Mouse (Mus musculus) heart, embryonic 14.5 days (tissue): Measurements from ENCODE around the gene Cpa1. TPM values are rescaled to one million over a fixed set of nuclear protein-coding genes. Genes with fewer than 3 reads are reported as not detected.

ENCODE experiments used
- ATAC-seq: fragments of 200-750 bp; cut with Nextera tagmentation; 2 replicates; pipeline ENCODE4 v1.8.0; 2017; ENCODE audit warnings: low read depth, moderate TSS enrichment; ENCODE audit not compliant: insufficient number of reproducible peaks, insufficient read depth, low FRiP score
- H3K27ac ChIP-seq, 2 experiments: fragments of 200-500 bp in 1 of 2; fragments of 300-500 bp in 1 of 2; sonication (generic) in 1 of 2; replicated peaks in 1 of 2; 2 replicates each; pipeline ENCODE4 v1.5.1; 2012 to 2014; ENCODE audit warnings: low read depth in 2 of 2, low read length in 2 of 2, control low read depth in 1 of 2, mild to moderate bottlenecking in 1 of 2, mixed read lengths in 1 of 2; ENCODE audit not compliant: control insufficient read depth in 1 of 2, insufficient read depth in 1 of 2
- H3K27me3 ChIP-seq: fragments of 300-500 bp; sonication (generic); 2 replicates; pipeline ENCODE4 v1.6.1; 2014; ENCODE audit warnings: mild to moderate bottlenecking, low read length, control low read depth; ENCODE audit not compliant: control insufficient read depth, insufficient read depth
- H3K36me3 ChIP-seq: fragments of 300-500 bp; sonication (generic); 2 replicates; pipeline ENCODE4 v1.6.1; 2014; ENCODE audit warnings: mild to moderate bottlenecking, control low read depth, low read length, mixed read lengths; ENCODE audit not compliant: control insufficient read depth, insufficient read depth
- H3K4me1 ChIP-seq, 2 experiments: fragments of 200-500 bp in 1 of 2; fragments of 300-500 bp in 1 of 2; sonication (generic) in 1 of 2; 2 replicates each; pipeline ENCODE4 v1.6.1; 2012 to 2014; ENCODE audit warnings: low read length in 2 of 2, control low read depth in 1 of 2, mixed read lengths in 1 of 2; ENCODE audit not compliant: control insufficient read depth in 2 of 2, insufficient read depth in 2 of 2
- H3K4me2 ChIP-seq: fragments of 300-500 bp; sonication (generic); 2 replicates; pipeline ENCODE4 v1.6.1; 2014; ENCODE audit warnings: mild to moderate bottlenecking, low read length
- H3K4me3 ChIP-seq, 2 experiments: fragments of 200-500 bp in 1 of 2; fragments of 300-500 bp in 1 of 2; sonication (generic) in 1 of 2; 2 replicates each; pipeline ENCODE4 v1.5.1; 2012 to 2014; ENCODE audit warnings: low read length in 2 of 2, mild to moderate bottlenecking in 2 of 2, control low read depth in 1 of 2, low read depth in 1 of 2, moderate library complexity in 1 of 2; ENCODE audit not compliant: control insufficient read depth in 1 of 2, insufficient read depth in 1 of 2
- H3K9ac ChIP-seq: fragments of 300-500 bp; sonication (generic); 2 replicates; pipeline ENCODE4 v1.6.1; 2014; ENCODE audit warnings: mild to moderate bottlenecking, low read length
- H3K9me3 ChIP-seq: fragments of 300-500 bp; sonication (generic); 2 replicates; pipeline ENCODE4 v1.6.1; 2016; ENCODE audit warnings: low read length, control low read depth; ENCODE audit not compliant: control insufficient read depth
- WGBS: fragments of 180-500 bp; shearing (Covaris S2); extraction: QIAGEN DNeasy Blood & Tissue Kit; methylation state at CpG from one replicate; pipeline ENCODE4 v1.1.7; 2014; 5-methylcytosine and 5-hydroxymethylcytosine counted together
- polyA plus RNA-seq: library from polyadenylated mRNA; unstranded; fragments of >200 nt; fragmentation: Nextera tagmentation; extraction: Ambion mirVana; gene quantifications from 2 replicates; pipeline ENCODE4 v1.2.1, GENCODE M21; 2014

Gene Cpa1
- polyA plus RNA-seq, 1 experiment from 2014 or later, result 4.5 TPM

- no peak for ATAC-seq
- Histone ChIP-seq H3K36me3 (no peaks in the 10 kb centered on the region), H3K9me3 (no peaks in the 10 kb centered on the region), H3K4me2 (no peak overlapping the region), H3K9ac (no peak overlapping the region), H3K4me1 (peaks cover 9 to 10% of the 10 kb centered on the region in 2 experiments), H3K27me3 (no peaks in the 10 kb centered on the region), H3K4me3 (no peak overlapping the region), H3K27ac (no peak overlapping the region)
- 78% methylated on average over 7 of the region's 7 CpGs for WGBS
These were observed 41.4 kb downstream of the Cpa1 start for GRCm38 (mm10) chr6:30680442-30680841.

DNA sequence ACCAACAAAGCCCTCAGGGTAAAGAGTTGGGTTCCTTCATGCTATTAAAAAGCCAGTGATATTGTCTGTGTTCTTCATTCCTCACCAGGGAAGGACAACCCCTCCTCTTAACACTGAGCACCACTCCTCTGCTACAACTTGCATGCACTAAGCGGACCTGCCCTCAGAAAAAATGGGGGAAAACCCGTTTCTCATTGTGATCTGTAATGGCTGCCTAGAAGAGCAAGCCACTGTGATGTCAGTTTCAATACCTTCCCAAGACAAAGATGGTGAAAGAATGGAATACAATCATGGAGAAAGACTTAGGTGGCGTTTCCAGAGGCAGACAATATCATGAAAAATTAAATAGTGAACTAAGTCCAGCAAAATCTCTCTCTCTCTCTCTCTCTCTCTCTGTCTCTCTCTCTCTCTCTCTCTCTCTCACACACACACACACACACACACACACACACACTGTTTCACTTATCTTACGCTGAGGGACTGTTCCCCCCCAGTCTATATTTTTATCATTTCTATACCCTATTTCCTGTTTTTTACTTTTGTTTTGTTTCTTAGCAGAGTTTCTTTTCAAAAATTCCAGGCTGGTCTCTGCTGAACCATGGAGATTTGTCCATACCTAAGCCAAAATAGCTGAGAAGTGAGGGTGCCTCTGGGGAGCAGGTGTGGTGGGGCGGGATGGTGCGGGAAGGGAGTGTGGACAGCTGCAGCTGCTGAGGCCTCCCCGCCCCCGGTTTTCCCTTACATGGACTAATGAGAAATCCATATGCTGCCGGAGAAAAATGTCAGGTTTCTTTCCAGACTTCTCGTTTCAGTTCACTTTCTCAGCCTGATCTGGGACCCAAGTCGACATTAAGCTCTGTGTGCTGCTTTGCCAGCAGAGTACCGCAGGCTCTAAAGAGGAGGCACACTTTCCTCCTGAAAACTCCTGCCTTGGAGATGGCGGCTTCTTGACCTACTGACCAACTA, 43.2 kb downstream of the Cpa1 start:
- Histone ChIP-seq H3K27me3 (no peaks in the 10 kb centered on the region), H3K4me3 (no peak overlapping the region), H3K27ac (peak overlapping the region; percentile 46 to 61), H3K9ac (no peak overlapping the region), H3K4me1 (peaks cover 5 to 8% of the 10 kb centered on the region in 2 experiments; a peak in 2 of 4 replicates), H3K9me3 (no peaks in the 10 kb centered on the region), H3K36me3 (no peaks in the 10 kb centered on the region), H3K4me2 (no peak overlapping the region)
- no peak; the same call in 1 of the 2 replicates for ATAC-seq
- 67% methylated on average over 13 of the region's 13 CpGs for WGBS

DNA sequence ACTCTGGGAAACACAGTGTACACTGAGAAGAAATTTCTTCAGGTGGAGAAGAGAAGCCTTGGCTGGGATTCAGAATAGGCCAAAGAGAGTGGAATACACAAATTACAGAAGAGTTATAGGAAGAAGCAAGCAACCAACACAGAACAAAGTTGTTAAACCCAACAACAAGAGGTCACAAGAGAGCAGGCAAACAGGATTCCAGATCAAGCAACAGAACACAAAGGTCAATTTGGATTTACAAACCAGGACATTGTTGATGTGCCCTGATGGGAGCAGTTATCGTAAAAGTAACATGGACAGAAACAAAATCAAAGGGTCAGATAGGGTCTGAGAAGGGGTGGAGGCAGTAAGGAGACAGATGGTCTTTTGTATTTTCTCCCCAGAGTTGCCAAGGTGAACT, 45.6 kb downstream of the Cpa1 start:
- Histone ChIP-seq H3K9ac (no peak overlapping the region), H3K27ac (no peak overlapping the region), H3K4me1 (peaks cover 2% of the 10 kb centered on the region in 2 experiments; a peak in 2 of 4 replicates), H3K27me3 (no peaks in the 10 kb centered on the region), H3K36me3 (no peaks in the 10 kb centered on the region), H3K4me3 (no peak overlapping the region), H3K4me2 (no peak overlapping the region), H3K9me3 (no peaks in the 10 kb centered on the region)
- ATAC-seq, result no peak
- WGBS, result 88% methylated on average over 1 of the region's 1 CpGs

DNA sequence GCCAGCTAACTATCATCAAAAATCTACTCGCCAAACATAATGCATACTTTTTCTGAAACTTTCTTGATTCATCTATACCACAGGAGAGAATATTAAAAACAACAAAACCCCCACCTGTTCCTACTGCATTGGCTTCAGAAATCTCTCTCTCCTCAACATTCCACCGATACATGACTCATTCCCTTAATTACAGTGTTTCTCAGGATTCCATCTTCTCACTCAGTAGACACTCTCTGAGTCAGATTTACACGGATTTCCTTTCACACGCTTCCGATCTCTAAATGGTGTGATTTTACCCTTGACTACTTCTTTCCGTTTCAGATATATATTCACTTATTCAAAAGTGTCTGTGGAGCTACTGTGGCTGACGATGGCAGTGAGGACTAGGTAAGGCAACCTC, 48.2 kb downstream of the Cpa1 start:
- no peak overlapping the region for H3K9ac ChIP-seq
- H3K4me2 ChIP-seq, result no peak overlapping the region
- H3K4me1 ChIP-seq, result peaks cover 0 to 2% of the 10 kb centered on the region in 2 experiments; a peak in 2 of 4 replicates
- no peak for ATAC-seq
- H3K4me3 ChIP-seq, result no peak overlapping the region
- no peak overlapping the region for H3K27ac ChIP-seq
- H3K9me3 ChIP-seq, result no peaks in the 10 kb centered on the region
- no peaks in the 10 kb centered on the region for H3K27me3 ChIP-seq
- H3K36me3 ChIP-seq, result no peaks in the 10 kb centered on the region
- WGBS, result 79% methylated on average over 7 of the region's 7 CpGs

DNA sequence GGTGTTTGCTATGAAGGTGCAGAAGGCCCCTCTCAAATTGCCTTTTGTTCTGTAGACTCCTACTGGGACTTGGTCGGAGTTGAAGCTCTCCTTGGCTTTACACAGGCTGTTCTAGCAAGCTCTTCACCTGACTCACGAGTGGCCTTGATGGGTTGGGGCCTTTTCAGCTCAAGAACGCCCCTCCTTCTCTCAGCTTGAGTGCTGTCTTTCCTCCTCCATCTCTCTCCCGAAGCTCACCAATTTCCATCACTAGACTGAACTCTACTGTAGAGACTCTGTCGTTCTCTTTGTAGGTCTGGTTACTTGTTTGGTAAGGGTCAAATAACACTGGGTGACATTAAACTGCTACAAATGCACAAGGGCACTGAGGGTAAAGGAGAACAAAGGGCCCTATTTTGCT, 53.8 kb downstream of the Cpa1 start:
- Histone ChIP-seq H3K4me3 (peak overlapping the region; percentile 55 to 82), H3K9ac (peak overlapping the region; percentile 68), H3K4me2 (peak overlapping the region; percentile 69), H3K9me3 (no peaks in the 10 kb centered on the region), H3K27ac (peak overlapping the region; percentile 87 to 95), H3K4me1 (peaks cover 6 to 8% of the 10 kb centered on the region in 2 experiments), H3K27me3 (no peaks in the 10 kb centered on the region), H3K36me3 (no peaks in the 10 kb centered on the region)
- WGBS, result 78% methylated on average over 5 of the region's 5 CpGs
- no peak for ATAC-seq

DNA sequence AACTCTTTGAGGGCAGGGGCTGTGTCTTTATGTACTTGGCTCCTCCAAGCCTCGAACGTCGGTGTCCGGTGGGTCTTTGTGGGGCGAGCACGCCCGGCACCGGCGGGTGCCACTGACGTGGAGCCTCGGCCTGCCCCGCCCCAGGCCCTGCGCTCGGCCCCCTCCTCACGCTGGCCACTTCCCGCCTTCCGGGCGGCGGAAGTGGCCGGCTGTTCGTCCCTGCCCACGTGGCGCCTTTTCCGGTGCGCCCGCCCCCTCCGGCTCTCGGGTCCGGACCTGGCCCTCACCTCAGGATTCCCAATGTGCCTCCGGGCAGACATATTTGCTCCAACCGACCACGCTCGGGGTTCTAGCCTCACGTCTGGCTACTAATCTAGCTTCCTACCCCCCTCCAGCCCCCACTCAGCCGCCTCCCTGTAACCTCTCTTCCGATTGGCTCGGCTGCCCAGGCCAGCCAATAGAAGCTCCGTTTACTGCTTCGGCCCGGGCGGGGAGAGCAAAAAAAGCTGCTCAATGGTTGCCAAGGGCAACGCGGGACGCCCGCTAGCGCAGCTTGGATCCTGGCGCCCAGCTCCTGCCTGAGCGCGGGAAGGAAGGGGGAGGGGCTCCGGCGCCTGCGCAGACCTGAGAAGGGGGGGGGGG, 54.5 kb downstream of the Cpa1 start, which contains the start of gene Cep41:
Cep41 (minus strand) TSS at position 400 of the 642 bp plus-strand sequence.
- peak; percentile 95 for ATAC-seq
- 2% methylated on average over 51 of the region's 52 CpGs for WGBS

DNA sequence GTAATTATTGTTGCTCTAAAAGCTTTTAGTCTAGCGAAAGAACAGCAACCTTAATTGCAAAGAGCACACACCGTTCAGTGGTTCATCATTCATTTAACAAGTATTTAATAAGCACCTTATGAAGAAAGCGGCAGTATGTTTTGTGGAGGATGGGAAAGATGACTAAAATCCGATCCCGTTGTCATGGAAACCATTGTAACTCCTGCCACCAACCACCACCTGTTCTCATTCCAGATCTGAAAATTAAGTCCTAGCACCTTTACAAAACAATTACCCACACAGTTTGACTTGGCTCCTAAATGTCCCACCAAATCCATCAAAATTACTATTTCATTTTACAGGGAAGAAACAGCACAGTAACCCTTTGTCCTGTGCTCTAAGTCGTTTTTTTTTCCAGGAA, 55.2 kb downstream of the Cpa1 start:
- H3K9me3 ChIP-seq, result no peaks in the 10 kb centered on the region
- peak overlapping the region; percentile 69 for H3K4me2 ChIP-seq
- H3K4me3 ChIP-seq, result peak overlapping the region in 1 of 2 experiments; percentile 55; a peak in 1 of 4 replicates
- no peaks in the 10 kb centered on the region for H3K27me3 ChIP-seq
- ATAC-seq, result no peak
- no peaks in the 10 kb centered on the region for H3K36me3 ChIP-seq
- H3K9ac ChIP-seq, result peak overlapping the region; percentile 51
- peak overlapping the region in 1 of 2 experiments; percentile 87; a peak in 1 of 4 replicates for H3K27ac ChIP-seq
- WGBS, result 47% methylated on average over 6 of the region's 6 CpGs
- H3K4me1 ChIP-seq, result peaks cover 8 to 11% of the 10 kb centered on the region in 2 experiments

More for the DNA sequence above, 54.5 kb downstream of the Cpa1 start, which contains the start of gene Cep41:
- Histone ChIP-seq H3K27me3 (no peaks in the 10 kb centered on the region), H3K36me3 (no peaks in the 10 kb centered on the region), H3K27ac (peak within 1 kb of the TSS; percentile 87 to 95), H3K9me3 (no peaks in the 10 kb centered on the region), H3K4me2 (peak within 1 kb of the TSS; percentile 69), H3K4me3 (peak within 1 kb of the TSS; percentile 55 to 82), H3K9ac (peak within 1 kb of the TSS; percentile 68), H3K4me1 (peaks cover 8 to 11% of the 10 kb centered on the region in 2 experiments)
